Mouse (Mus musculus): ENCODE results near the gene Nkx6-1. TPM values are rescaled to one million over a fixed set of nuclear protein-coding genes. Genes with fewer than 3 reads are reported as not detected.
A peak's percentile ranks its signal among the peaks of the same experiment; 100 is the strongest.

The Nkx6-1 gene
- polyA plus RNA-seq, 1 experiment from 2014 or later, result 0.15 TPM

- peaks cover 58% of the 10 kb centered on the region for H3K27me3 ChIP-seq (replicated peaks; ENCODE audit: control insufficient read depth, insufficient read depth, low read length)
- H3K9ac ChIP-seq (ENCODE audit: low read length), result no peak overlapping the region
- H3K4me1 ChIP-seq (ENCODE audit: control insufficient read depth, insufficient read depth, low read length), result no peaks in the 10 kb centered on the region; the same call in 1 of the 2 replicates
- no peaks in the 10 kb centered on the region for H3K36me3 ChIP-seq (ENCODE audit: control insufficient read depth, insufficient read depth, low read length)
- no peak overlapping the region for H3K4me3 ChIP-seq (ENCODE audit: low read depth, low read length)
- no peak overlapping the region for H3K27ac ChIP-seq (ENCODE audit: low read depth, low read length)
- H3K9me3 ChIP-seq (replicated peaks; ENCODE audit: control insufficient read depth, low read length), result no peaks in the 10 kb centered on the region
- DNase-seq (ENCODE audit: low spot score) (peak; percentile 88), ATAC-seq (peak; percentile 36)
- no peak overlapping the region for H3K4me2 ChIP-seq (ENCODE audit: low read length)
- WGBS, result 2% methylated on average over 15 of the region's 15 CpGs
These were observed 4.6 kb upstream of the Nkx6-1 start for GRCm38 (mm10) chr5:101669381-101669780.

- Histone ChIP-seq H3K9me3 (replicated peaks; ENCODE audit: control insufficient read depth, low read length) (no peaks in the 10 kb centered on the region), H3K4me3 (ENCODE audit: low read depth, low read length) (no peak overlapping the region), H3K36me3 (ENCODE audit: control insufficient read depth, insufficient read depth, low read length) (no peaks in the 10 kb centered on the region), H3K27ac (ENCODE audit: low read depth, low read length) (no peak overlapping the region), H3K4me2 (ENCODE audit: low read length) (no peak overlapping the region), H3K4me1 (ENCODE audit: control insufficient read depth, insufficient read depth, low read length) (peaks cover 5% of the 10 kb centered on the region), H3K9ac (ENCODE audit: low read length) (no peak overlapping the region), H3K27me3 (replicated peaks; ENCODE audit: control insufficient read depth, insufficient read depth, low read length) (peaks cover 64% of the 10 kb centered on the region)
- ATAC-seq, result no peak
- DNase-seq (ENCODE audit: low spot score), result no peak
- WGBS, result 1% methylated on average over 12 of the region's 12 CpGs
These were observed 3.7 kb upstream of the Nkx6-1 start for GRCm38 (mm10) chr5:101668475-101668874.

GRCm38 (mm10) chr5:101668028-101668427 lies 3.2 kb upstream of the Nkx6-1 start:
- Histone ChIP-seq H3K9me3 (replicated peaks; ENCODE audit: control insufficient read depth, low read length) (no peaks in the 10 kb centered on the region), H3K4me3 (ENCODE audit: low read depth, low read length) (no peak overlapping the region), H3K9ac (ENCODE audit: low read length) (no peak overlapping the region), H3K4me1 (ENCODE audit: control insufficient read depth, insufficient read depth, low read length) (peaks cover 6% of the 10 kb centered on the region), H3K4me2 (ENCODE audit: low read length) (no peak overlapping the region), H3K36me3 (ENCODE audit: control insufficient read depth, insufficient read depth, low read length) (no peaks in the 10 kb centered on the region), H3K27ac (ENCODE audit: low read depth, low read length) (no peak overlapping the region), H3K27me3 (replicated peaks; ENCODE audit: control insufficient read depth, insufficient read depth, low read length) (peaks cover 67% of the 10 kb centered on the region)
- ATAC-seq, result no peak
- 1% methylated on average over 15 of the region's 15 CpGs for WGBS
- no peak for DNase-seq (ENCODE audit: low spot score)

GRCm38 (mm10) chr5:101667263-101667990 lies 2.6 kb upstream of the Nkx6-1 start:
- Histone ChIP-seq H3K36me3 (ENCODE audit: control insufficient read depth, insufficient read depth, low read length) (no peaks in the 10 kb centered on the region), H3K9ac (ENCODE audit: low read length) (no peak overlapping the region), H3K27me3 (replicated peaks; ENCODE audit: control insufficient read depth, insufficient read depth, low read length) (peaks cover 73% of the 10 kb centered on the region), H3K4me2 (ENCODE audit: low read length) (no peak overlapping the region), H3K9me3 (replicated peaks; ENCODE audit: control insufficient read depth, low read length) (no peaks in the 10 kb centered on the region), H3K4me3 (ENCODE audit: low read depth, low read length) (no peak overlapping the region), H3K27ac (ENCODE audit: low read depth, low read length) (no peak overlapping the region), H3K4me1 (ENCODE audit: control insufficient read depth, insufficient read depth, low read length) (peaks cover 6% of the 10 kb centered on the region)
- DNase-seq (ENCODE audit: low spot score) (no peak), ATAC-seq (no peak)
- WGBS, result 2% methylated on average over 19 of the region's 19 CpGs

- Histone ChIP-seq H3K4me1 (ENCODE audit: control insufficient read depth, insufficient read depth, low read length) (peaks cover 6% of the 10 kb centered on the region), H3K27me3 (replicated peaks; ENCODE audit: control insufficient read depth, insufficient read depth, low read length) (peaks cover 78% of the 10 kb centered on the region), H3K27ac (ENCODE audit: low read depth, low read length) (no peak overlapping the region), H3K9me3 (replicated peaks; ENCODE audit: control insufficient read depth, low read length) (no peaks in the 10 kb centered on the region), H3K4me2 (ENCODE audit: low read length) (no peak overlapping the region), H3K9ac (ENCODE audit: low read length) (no peak overlapping the region), H3K36me3 (ENCODE audit: control insufficient read depth, insufficient read depth, low read length) (no peaks in the 10 kb centered on the region), H3K4me3 (ENCODE audit: low read depth, low read length) (no peak overlapping the region)
- ATAC-seq (no peak), DNase-seq (ENCODE audit: low spot score) (no peak)
- 2% methylated on average over 18 of the region's 18 CpGs for whole genome bisulfite sequencing
These were observed 1.9 kb upstream of the Nkx6-1 start for GRCm38 (mm10) chr5:101666713-101667112.

- no peak overlapping the region for H3K9ac ChIP-seq (ENCODE audit: low read length)
- H3K4me1 ChIP-seq (ENCODE audit: control insufficient read depth, insufficient read depth, low read length), result peaks cover 6% of the 10 kb centered on the region
- no peak for ATAC-seq
- H3K36me3 ChIP-seq (ENCODE audit: control insufficient read depth, insufficient read depth, low read length), result no peaks in the 10 kb centered on the region
- H3K27ac ChIP-seq (ENCODE audit: low read depth, low read length), result no peak overlapping the region
- H3K9me3 ChIP-seq (replicated peaks; ENCODE audit: control insufficient read depth, low read length), result no peaks in the 10 kb centered on the region
- H3K27me3 ChIP-seq (replicated peaks; ENCODE audit: control insufficient read depth, insufficient read depth, low read length), result peaks cover 82% of the 10 kb centered on the region
- 2% methylated on average over 9 of the region's 9 CpGs for WGBS
- H3K4me2 ChIP-seq (ENCODE audit: low read length), result no peak overlapping the region
- H3K4me3 ChIP-seq (ENCODE audit: low read depth, low read length), result no peak overlapping the region
- DNase-seq (ENCODE audit: low spot score), result no peak
These were observed 1.3 kb upstream of the Nkx6-1 start for GRCm38 (mm10) chr5:101666091-101666490.

- no peak overlapping the region; the same call in 1 of the 2 replicates for H3K9ac ChIP-seq (ENCODE audit: low read length)
- DNase-seq (ENCODE audit: low spot score) (no peak), ATAC-seq (peak; percentile 11)
- peak overlapping the region; percentile 49 for H3K4me2 ChIP-seq (ENCODE audit: low read length)
- H3K9me3 ChIP-seq (replicated peaks; ENCODE audit: control insufficient read depth, low read length), result no peaks in the 10 kb centered on the region
- peak overlapping the region; percentile 31 for H3K4me3 ChIP-seq (ENCODE audit: low read depth, low read length)
- H3K27me3 ChIP-seq (replicated peaks; ENCODE audit: control insufficient read depth, insufficient read depth, low read length), result peaks cover 80% of the 10 kb centered on the region
- H3K36me3 ChIP-seq (ENCODE audit: control insufficient read depth, insufficient read depth, low read length), result no peaks in the 10 kb centered on the region
- H3K4me1 ChIP-seq (ENCODE audit: control insufficient read depth, insufficient read depth, low read length), result peaks cover 6% of the 10 kb centered on the region
- no peak overlapping the region for H3K27ac ChIP-seq (ENCODE audit: low read depth, low read length)
- WGBS, result under 1% methylated on average over 61 of the region's 64 CpGs
These were observed 324 bp downstream of the Nkx6-1 start for GRCm38 (mm10) chr5:101664423-101664921.

GRCm38 (mm10) chr5:101663621-101664422 lies 974 bp downstream of the Nkx6-1 start:
- Histone ChIP-seq H3K4me2 (ENCODE audit: low read length) (peak overlapping the region; percentile 49), H3K4me1 (ENCODE audit: control insufficient read depth, insufficient read depth, low read length) (peaks cover 6% of the 10 kb centered on the region), H3K4me3 (ENCODE audit: low read depth, low read length) (peak overlapping the region; percentile 31), H3K9ac (ENCODE audit: low read length) (peak overlapping the region; percentile 35; the same call in 1 of the 2 replicates), H3K27ac (ENCODE audit: low read depth, low read length) (no peak overlapping the region), H3K9me3 (replicated peaks; ENCODE audit: control insufficient read depth, low read length) (no peaks in the 10 kb centered on the region), H3K27me3 (replicated peaks; ENCODE audit: control insufficient read depth, insufficient read depth, low read length) (peaks cover 79% of the 10 kb centered on the region), H3K36me3 (ENCODE audit: control insufficient read depth, insufficient read depth, low read length) (no peaks in the 10 kb centered on the region)
- DNase-seq (ENCODE audit: low spot score), result no peak
- no peak for ATAC-seq
- under 1% methylated on average over 81 of the region's 94 CpGs for WGBS

All from forebrain, embryonic 14.5 days (tissue).